Mouse (Mus musculus) forebrain, embryonic 12.5 days (tissue): Measurements from ENCODE around the gene Ankrd33. TPM values are rescaled to one million over a fixed set of nuclear protein-coding genes. Genes with fewer than 3 reads are reported as not detected.

Experiments
- ATAC-seq: fragments of 200-750 bp; cut with Nextera tagmentation; 2 replicates; pipeline ENCODE4 v1.8.0; 2017; ENCODE audit warnings: moderate TSS enrichment; ENCODE audit not compliant: low FRiP score
- H3K27ac ChIP-seq: fragments of 300-500 bp; sonication (generic); 2 replicates; pipeline ENCODE4 v1.5.1; 2016; ENCODE audit warnings: mild to moderate bottlenecking
- H3K27me3 ChIP-seq: fragments of 300-500 bp; sonication (generic); 2 replicates; pipeline ENCODE4 v1.6.1; 2016; ENCODE audit warnings: mild to moderate bottlenecking
- H3K36me3 ChIP-seq: fragments of 300-500 bp; sonication (generic); replicated peaks from 2 replicates; pipeline ENCODE4 v1.6.1; 2016; ENCODE audit warnings: mild to moderate bottlenecking
- H3K4me1 ChIP-seq: fragments of 300-500 bp; sonication (generic); 2 replicates; pipeline ENCODE4 v1.6.1; 2016
- H3K4me2 ChIP-seq: fragments of 300-500 bp; sonication (generic); 2 replicates; pipeline ENCODE4 v1.6.1; 2016; ENCODE audit warnings: mild to moderate bottlenecking, moderate library complexity
- H3K4me3 ChIP-seq: fragments of 300-500 bp; sonication (generic); replicated peaks from 2 replicates; pipeline ENCODE4 v1.5.1; 2016; ENCODE audit warnings: mild to moderate bottlenecking
- H3K9ac ChIP-seq: fragments of 300-500 bp; sonication (generic); 2 replicates; pipeline ENCODE4 v1.6.1; 2016; ENCODE audit warnings: mild to moderate bottlenecking
- H3K9me3 ChIP-seq: fragments of 300-500 bp; sonication (generic); 2 replicates; pipeline ENCODE4 v1.6.1; 2016
- WGBS: fragments of 180-500 bp; shearing (Covaris S2); methylation state at CpG from one replicate; pipeline ENCODE4 v1.1.7; 2016; 5-methylcytosine and 5-hydroxymethylcytosine counted together
- polyA plus RNA-seq: library from polyadenylated mRNA; unstranded; fragments of >200 nt; fragmentation: Nextera tagmentation; extraction: Ambion mirVana; gene quantifications from 2 replicates; pipeline ENCODE4 v1.2.1, GENCODE M21; 2016

The Ankrd33 gene
- polyA plus RNA-seq, 1 experiment from 2014 or later = not detected

DNA sequence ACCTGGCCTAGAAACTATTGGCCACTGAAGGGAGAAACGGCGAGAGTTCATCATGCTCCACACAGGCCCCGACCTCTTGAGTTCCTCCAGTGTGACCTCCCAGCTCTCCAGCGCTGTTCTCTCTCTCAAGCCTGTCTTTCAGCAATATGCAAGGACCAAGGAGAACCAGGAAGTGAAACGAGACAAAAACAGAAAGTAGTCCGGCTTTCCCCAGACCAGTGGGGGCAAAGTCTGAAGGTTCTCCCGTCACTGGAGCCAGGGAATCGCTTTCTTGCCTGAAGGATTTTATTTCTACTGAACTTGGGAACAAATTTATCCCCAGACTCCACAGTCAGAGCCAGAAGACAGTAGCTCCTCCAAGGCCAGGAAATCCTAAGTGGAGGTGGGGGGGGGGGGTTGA lies 29.2 kb downstream of the Ankrd33 start:
- WGBS = 87% methylated on average over 8 of the region's 8 CpGs
- Histone ChIP-seq H3K27ac (no peak overlapping the region), H3K27me3 (peaks cover 4% of the 10 kb centered on the region)

DNA sequence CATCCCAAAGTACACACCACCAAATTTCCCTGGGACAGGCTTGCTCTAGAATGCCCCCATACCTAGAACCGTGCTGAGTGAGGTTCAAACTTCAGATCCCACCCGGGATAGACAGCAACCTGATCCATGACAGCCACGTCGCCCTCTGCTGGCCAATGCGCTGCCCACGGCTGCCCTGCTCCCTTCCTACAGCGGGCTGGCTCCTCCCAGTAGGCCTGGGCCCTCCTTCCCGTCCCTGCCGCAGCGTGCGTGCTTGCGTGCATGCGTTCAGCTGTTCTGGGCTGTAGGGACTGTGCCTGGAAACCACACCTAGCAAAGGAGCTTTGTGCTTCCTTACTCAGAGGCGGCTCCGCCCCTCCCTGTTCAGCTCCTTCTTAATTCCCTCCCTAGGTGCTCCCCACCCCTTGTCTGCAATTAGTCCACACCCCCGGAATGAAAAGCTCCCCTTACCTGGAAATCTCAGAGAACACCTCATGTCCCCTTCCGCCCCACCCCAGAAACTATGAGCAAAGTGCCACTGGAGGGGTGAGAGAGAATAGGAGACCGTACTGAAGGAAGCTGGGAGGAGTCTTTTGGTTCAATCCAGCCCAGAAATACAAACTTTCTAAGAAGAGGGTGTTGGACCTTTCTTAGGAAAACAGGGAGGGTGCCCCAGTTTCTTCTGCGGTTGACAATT lies 30.0 kb downstream of the Ankrd33 start:
- Histone ChIP-seq H3K4me3 (no peak overlapping the region), H3K9me3 (no peaks in the 10 kb centered on the region), H3K9ac (0 out of 2 replicates have a peak overlapping the region, but pooled peaks have one; percentile 31), H3K27ac (0 out of 2 replicates have a peak overlapping the region, but pooled peaks have one; percentile 1), H3K36me3 (no peaks in the 10 kb centered on the region), H3K4me1 (peaks cover 45% of the 10 kb centered on the region), H3K4me2 (peak overlapping the region; percentile 27), H3K27me3 (no peaks in the 10 kb centered on the region; the same call in 1 of the 2 replicates)
- peak; percentile 93 for ATAC-seq
- 9% methylated on average over 19 of the region's 19 CpGs for WGBS

More for the DNA sequence above, 29.2 kb downstream of the Ankrd33 start:
- Histone ChIP-seq H3K4me3 (no peak overlapping the region), H3K9me3 (no peaks in the 10 kb centered on the region), H3K4me1 (peaks cover 53% of the 10 kb centered on the region), H3K9ac (no peak overlapping the region), H3K36me3 (no peaks in the 10 kb centered on the region), H3K4me2 (no peak overlapping the region)
- no peak for ATAC-seq

DNA sequence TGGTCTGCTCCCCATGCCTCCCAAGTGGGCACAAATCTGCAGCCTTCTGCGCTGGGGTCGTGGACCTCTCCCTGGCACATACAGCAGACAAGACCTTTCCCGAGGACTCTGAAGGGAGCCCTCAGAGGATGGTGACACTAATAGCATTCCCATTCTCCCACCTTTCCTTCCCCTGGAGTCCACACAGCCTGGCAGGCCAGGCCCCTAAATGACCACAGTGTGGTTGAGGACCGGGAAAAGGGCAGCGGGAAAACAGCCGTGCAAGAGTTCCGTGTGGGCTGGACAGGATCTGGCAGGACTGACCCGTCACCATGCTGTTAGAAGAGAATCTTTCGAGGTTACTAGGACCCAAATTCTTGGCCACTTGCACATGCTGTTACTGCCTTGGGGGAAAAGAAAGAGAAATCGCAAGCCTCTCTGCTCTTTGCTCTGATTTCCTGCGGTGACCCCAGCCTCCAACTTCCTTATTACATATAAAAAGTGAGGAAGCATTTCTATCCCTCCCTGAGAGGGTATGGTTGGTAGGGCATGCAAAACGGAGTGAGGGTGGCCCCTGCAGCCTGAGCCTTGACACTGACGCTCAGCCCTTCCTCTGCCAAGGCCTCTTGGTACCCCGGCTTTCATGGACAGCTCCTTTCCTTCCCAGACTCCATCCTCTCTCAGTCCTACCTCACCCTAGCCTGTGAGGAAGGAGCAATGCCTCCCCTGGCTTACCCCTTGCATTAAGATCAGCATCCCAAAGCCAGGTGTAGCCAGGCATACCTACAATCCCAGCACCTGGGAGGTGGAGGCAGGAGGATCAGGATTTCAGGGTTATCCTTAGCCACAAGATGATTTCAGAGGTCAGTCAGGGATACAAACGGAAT lies 30.8 kb downstream of the Ankrd33 start:
- no peaks in the 10 kb centered on the region for H3K36me3 ChIP-seq
- H3K27ac ChIP-seq = no peak overlapping the region
- no peaks in the 10 kb centered on the region; the same call in 1 of the 2 replicates for H3K27me3 ChIP-seq
- peaks cover 38% of the 10 kb centered on the region for H3K4me1 ChIP-seq
- H3K9ac ChIP-seq = no peak overlapping the region
- ATAC-seq = no peak
- peak overlapping the region; percentile 27; the same call in 1 of the 2 replicates for H3K4me2 ChIP-seq
- 67% methylated on average over 15 of the region's 15 CpGs for WGBS
- no peak overlapping the region for H3K4me3 ChIP-seq
- H3K9me3 ChIP-seq = no peaks in the 10 kb centered on the region

DNA sequence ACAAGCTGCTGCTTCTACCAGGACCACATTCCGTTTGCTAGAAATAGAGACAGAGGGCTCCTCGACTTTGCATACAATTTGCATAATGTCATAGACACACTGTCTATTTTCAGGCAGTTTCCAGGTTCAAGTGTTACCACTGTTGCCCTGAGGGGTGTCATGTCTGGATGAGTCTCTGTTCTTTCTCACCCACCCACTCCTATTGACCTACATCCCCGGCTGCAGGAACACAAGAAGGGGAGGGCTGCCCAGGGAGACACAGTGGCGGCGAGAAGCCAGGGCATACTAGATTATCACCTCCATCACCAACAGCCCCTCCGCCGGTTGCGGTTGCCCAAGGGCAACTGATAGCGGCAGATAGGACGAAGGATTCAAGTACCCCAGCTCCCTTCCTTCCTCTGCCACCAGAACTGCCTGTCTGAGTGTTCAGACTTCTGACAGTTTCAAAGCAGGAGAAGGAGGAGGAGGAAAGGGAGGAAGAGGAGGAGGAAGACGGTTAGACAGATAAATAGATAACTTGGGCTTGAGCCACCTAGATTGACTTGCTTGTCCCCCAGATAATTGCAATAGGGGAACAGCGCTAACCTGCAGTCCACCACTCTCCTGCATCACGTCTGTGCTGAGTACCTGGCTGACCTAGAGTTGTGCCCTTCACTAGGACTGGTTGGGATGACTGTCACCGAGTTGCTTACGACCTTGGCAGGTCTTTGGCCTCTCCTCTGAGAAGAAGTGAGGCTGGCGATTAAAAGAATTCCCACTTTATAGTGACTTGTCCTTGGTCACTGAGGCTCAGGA lies 31.8 kb downstream of the Ankrd33 start:
- ATAC-seq = no peak
- Histone ChIP-seq H3K4me1 (peaks cover 37% of the 10 kb centered on the region), H3K27ac (0 out of 2 replicates have a peak overlapping the region, but pooled peaks have one; percentile 19), H3K36me3 (no peaks in the 10 kb centered on the region), H3K9me3 (no peaks in the 10 kb centered on the region), H3K27me3 (no peaks in the 10 kb centered on the region; the same call in 1 of the 2 replicates), H3K9ac (no peak overlapping the region), H3K4me3 (no peak overlapping the region), H3K4me2 (no peak overlapping the region)
- WGBS = 81% methylated on average over 16 of the region's 16 CpGs

DNA sequence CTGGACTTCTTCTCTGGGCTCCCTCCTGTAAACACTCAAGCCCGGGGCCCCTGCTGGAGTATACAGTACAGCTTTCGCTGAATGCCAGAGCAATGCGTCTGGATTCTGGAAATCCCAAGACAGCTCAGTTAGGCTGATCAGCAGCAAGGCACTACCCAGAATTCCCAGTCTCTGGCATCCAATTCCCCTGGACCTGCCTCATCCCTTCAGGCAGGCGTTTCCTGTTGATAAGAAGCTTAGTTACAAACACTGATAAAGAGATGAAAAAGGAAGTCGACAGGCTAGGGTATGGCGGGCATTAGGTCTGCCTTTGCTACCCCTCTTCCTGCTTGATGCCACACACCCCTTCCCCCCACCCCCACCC lies 32.3 kb downstream of the Ankrd33 start:
- no peak overlapping the region for H3K9ac ChIP-seq
- H3K4me1 ChIP-seq = peaks cover 37% of the 10 kb centered on the region
- H3K9me3 ChIP-seq = no peaks in the 10 kb centered on the region
- WGBS = 72% methylated on average over 6 of the region's 6 CpGs
- no peaks in the 10 kb centered on the region for H3K36me3 ChIP-seq
- H3K4me2 ChIP-seq = no peak overlapping the region
- H3K4me3 ChIP-seq = no peak overlapping the region
- no peaks in the 10 kb centered on the region; the same call in 1 of the 2 replicates for H3K27me3 ChIP-seq
- no peak for ATAC-seq
- H3K27ac ChIP-seq = 0 out of 2 replicates have a peak overlapping the region, but pooled peaks have one; percentile 19

DNA sequence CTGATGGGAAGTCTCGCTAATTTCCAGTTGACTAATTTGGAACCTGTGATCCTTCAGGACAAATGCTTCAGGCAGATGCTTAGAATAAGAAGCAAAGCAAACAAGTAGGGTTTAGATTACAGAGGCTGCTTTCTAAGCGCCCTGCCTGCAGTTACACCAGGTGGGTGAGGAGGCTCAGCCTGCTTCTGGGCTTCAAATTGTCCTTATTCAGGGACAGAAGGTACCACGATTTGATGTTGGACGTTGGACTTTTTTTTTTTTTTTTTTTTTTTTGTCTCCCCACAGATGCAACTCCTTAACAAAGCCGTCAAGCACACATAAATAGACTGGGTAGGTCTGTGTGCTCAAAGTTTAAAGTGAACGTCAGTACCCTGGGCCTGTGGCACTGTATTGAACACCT lies 33.0 kb downstream of the Ankrd33 start:
- H3K9me3 ChIP-seq = no peaks in the 10 kb centered on the region
- no peak overlapping the region for H3K4me2 ChIP-seq
- H3K36me3 ChIP-seq = no peaks in the 10 kb centered on the region
- ATAC-seq = no peak
- WGBS = 63% methylated on average over 6 of the region's 6 CpGs
- H3K27me3 ChIP-seq = no peaks in the 10 kb centered on the region; the same call in 1 of the 2 replicates
- H3K27ac ChIP-seq = no peak overlapping the region
- H3K4me1 ChIP-seq = peaks cover 30% of the 10 kb centered on the region
- H3K4me3 ChIP-seq = no peak overlapping the region
- H3K9ac ChIP-seq = no peak overlapping the region

DNA sequence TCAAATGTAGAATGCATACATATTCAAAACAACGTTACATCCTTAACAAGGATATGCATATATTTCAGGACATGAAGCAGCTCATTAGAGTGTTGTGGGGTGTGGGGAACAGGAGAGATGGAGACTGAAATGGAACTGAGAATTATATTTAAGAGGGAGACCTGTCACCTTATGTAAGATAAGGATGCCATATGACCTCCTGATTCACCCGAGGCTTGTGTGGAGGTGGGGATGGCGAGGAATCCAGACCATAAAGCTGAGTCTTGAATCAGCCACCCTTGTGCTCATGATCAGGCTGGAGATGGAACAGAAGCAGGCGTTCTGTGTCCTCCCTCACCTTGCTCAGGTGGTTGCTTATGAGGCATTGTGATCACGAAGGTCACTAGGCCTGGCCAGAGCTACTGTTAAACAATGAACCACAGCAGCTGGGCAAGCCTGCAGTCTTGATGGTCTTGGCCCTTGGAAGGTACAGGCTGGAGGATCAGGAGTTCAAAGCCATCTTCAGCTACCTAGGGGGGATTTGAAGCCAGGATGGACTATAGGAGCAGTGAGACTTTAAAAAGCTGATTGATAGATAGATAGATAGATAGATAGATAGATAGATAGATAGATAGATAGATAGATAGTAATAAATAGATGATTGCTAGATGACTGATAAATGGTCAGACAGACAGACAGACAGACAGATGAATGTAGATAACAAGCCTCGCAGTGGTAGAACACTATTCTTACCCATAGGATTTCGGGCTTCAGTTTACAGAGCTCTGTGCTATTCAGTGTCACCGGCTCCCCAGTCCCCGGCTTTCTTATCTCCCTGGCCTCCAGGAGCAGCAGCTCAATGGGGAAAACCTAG lies 36.1 kb downstream of the Ankrd33 start:
- 78% methylated on average over 9 of the region's 9 CpGs for WGBS
- no peak overlapping the region for H3K27ac ChIP-seq
- H3K4me2 ChIP-seq = no peak overlapping the region
- no peak for ATAC-seq
- no peak overlapping the region for H3K4me3 ChIP-seq
- peaks cover 13% of the 10 kb centered on the region; the same call in 1 of the 2 replicates for H3K4me1 ChIP-seq
- H3K27me3 ChIP-seq = no peaks in the 10 kb centered on the region; the same call in 1 of the 2 replicates
- H3K9me3 ChIP-seq = peaks cover 2% of the 10 kb centered on the region; the same call in 1 of the 2 replicates
- H3K9ac ChIP-seq = no peak overlapping the region
- H3K36me3 ChIP-seq = no peaks in the 10 kb centered on the region

DNA sequence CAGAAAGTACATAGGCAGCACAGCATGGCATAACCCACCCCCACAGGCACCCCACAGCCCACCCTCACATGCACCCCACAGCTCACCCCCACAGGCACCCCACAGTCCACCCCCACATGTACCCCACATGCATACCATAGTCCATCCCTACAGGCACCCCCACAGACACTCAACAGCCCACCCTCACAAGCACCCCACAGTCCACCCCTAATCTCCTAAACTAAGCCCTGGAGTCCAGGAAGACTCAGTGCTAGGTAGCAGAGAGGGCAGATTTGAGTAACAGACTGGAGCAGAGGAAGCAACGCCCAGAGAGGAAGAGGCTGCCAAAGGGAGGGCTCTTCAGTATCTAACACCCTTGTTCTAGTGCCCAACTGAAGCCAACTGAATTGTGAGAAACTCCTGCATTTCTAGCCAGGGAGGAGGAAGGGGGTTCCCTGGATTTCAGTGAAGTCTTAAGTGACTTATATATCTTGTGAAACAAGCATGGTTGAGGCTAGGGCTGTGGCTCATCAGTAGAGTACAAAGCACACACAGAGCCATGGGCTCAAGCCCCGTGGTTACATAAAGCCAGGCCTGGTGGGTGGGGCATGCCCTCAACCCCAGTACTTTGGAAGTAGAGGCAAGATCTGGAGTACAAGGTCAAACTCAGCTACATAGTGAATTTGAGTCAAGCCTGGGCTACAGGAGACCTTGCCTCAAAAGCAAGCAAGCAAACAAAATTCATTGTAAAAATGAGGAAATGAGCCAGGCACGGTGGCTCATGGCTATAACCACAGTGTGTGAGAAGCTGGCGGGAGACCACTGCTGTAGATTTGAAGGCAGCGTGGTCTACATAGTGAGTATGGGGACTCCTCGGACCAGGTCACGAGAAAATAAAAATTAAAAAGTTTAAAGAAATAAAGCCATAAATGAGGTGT lies 39.4 kb downstream of the Ankrd33 start:
- H3K9me3 ChIP-seq = peaks cover 8% of the 10 kb centered on the region; the same call in 1 of the 2 replicates
- no peaks in the 10 kb centered on the region for H3K36me3 ChIP-seq
- H3K9ac ChIP-seq = no peak overlapping the region
- 80% methylated on average over 7 of the region's 7 CpGs for WGBS
- no peak overlapping the region for H3K27ac ChIP-seq
- H3K27me3 ChIP-seq = no peaks in the 10 kb centered on the region; the same call in 1 of the 2 replicates
- ATAC-seq = no peak
- no peak overlapping the region for H3K4me2 ChIP-seq
- H3K4me1 ChIP-seq = peaks cover 7% of the 10 kb centered on the region
- no peak overlapping the region for H3K4me3 ChIP-seq

DNA sequence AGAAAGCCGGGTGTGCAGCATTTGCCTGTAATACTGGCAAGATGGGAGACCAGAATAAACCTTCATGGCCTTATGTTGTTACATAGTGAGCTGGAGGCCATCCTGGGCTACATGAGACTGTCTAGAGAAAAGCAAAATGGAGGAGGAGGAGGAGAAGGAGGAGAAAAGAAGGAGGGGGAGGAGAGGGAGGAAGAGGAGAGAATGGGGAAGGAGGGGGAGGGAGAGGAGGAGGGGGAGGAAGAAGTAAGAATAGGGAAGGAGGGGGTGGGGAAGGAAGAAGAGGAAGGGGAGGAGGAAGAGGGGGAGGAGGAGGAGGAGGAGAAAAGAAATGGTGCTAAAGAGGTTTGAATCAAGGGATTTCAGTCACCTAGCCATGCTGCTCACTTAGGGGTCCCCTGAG lies 44.6 kb downstream of the Ankrd33 start:
- no peak for ATAC-seq
- 21% methylated on average over 1 of the region's 1 CpGs for WGBS
- H3K4me1 ChIP-seq = peaks cover 47% of the 10 kb centered on the region
- H3K4me3 ChIP-seq = peak overlapping the region; percentile 14; the same call in 1 of the 2 replicates
- H3K9me3 ChIP-seq = peaks cover 8% of the 10 kb centered on the region; the same call in 1 of the 2 replicates
- no peaks in the 10 kb centered on the region for H3K27me3 ChIP-seq
- peak overlapping the region; percentile 86 for H3K27ac ChIP-seq
- peak overlapping the region; percentile 44 for H3K4me2 ChIP-seq
- H3K9ac ChIP-seq = no peak overlapping the region
- no peaks in the 10 kb centered on the region for H3K36me3 ChIP-seq

DNA sequence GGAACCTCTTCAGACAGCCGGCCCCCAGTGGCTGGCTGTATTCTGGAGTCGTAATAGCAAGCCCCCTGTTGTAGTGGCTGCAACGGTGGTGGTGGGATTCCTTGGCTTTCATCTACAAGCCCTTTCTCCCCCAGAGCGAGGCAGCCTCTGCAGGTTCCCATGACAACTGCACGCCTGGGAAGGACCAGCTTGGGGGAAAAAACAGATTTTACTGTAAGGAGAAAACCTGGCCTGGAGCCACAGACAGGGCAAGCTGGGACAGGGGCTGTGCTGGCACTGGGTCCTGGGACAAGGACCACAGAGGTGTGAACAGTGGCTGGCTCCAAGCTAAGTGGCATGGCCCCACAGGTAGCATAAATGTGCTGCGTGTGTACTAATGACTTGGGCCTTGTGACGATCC lies 45.0 kb downstream of the Ankrd33 start:
- WGBS = 15% methylated on average over 6 of the region's 7 CpGs
- Histone ChIP-seq H3K9me3 (peaks cover 8% of the 10 kb centered on the region; the same call in 1 of the 2 replicates), H3K9ac (no peak overlapping the region), H3K4me2 (peak overlapping the region; percentile 44), H3K27me3 (no peaks in the 10 kb centered on the region), H3K4me1 (peaks cover 47% of the 10 kb centered on the region), H3K27ac (peak overlapping the region; percentile 86), H3K4me3 (peak overlapping the region; percentile 14; the same call in 1 of the 2 replicates), H3K36me3 (no peaks in the 10 kb centered on the region)
- ATAC-seq = peak; percentile 86
